Mouse (Mus musculus) left cerebral cortex, adult 9 months (tissue): ENCODE data around the gene Dennd2c.
"Not testable (repeated sequence)": the region's sequence is repeated elsewhere in the genome, so short reads cannot be mapped to it uniquely, and the experiment has no call there.

Source experiments
- DNase-seq, 2 experiments: peaks; one replicate each; pipeline ENCODE4 v3.0.0; 2022; ENCODE audit warnings: low spot score in 2 of 2

Dennd2c gene

DNA sequence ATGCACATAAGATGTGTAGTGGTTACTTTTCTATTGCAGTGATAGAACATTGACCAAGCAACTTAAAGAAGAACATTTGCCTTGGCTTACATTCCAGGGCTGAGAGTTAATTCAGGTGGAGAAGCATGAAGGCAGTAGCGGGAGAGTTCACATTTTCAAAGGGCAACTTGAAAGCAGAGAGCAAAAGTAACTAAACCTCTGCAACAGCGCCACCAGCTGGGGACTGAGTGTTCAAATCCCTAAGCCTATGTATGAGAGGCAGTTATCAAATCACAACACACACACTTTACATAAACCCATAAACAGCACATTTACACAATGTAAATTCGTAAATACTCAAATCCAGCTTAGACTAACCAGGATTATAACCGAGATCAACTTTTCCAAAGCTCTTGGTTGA, 67.4 kb downstream of the Dennd2c start:
- DNase-seq, result peak; percentile 5 to 81

- DNase-seq, result peak; percentile 93 to 99
Observed at GRCm38 (mm10) chr3:103171505-103172267, 69.3 kb downstream of the Dennd2c start, which contains the start of gene Bcas2. Bcas2 (plus strand) TSS chr3:103171655.

DNA sequence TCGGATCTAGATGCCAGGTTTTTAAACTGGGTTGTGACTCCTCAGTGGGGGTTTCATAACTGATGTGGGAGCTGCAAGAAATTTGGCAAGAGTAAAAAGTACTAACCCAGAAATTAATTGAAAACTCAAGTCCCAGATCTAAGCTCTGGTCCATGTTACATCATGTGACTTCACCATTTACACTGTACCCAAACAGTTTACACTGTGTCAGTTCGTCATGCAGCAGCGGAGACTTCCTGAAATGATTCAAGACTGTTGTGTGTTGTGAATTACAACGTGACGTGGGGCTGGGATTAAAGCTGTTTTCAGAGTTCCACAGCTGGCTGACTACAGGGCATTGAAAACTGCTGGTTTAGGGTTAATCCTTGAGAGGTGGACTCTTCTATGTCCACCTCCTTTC, 70.2 kb downstream of the Dennd2c start:
- no peak for DNase-seq

DNA sequence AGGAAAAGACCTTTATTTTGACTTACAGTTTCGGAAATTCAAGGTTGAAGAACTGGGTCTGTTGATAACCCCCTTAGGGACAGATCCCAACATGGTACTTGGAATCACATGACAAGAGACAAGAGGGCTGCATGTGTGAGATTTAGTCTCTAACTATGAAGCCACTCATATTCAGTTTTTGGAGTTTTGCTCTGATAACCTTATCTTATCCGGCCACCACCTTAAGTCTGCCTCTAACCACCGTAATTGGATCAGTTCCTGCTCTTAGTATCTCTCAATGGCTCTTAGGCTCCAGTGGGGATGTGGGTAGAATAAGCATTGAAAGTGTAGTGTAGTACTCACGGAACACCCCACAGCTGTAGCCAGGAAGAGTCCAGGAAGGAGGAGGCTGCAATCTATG, 74.3 kb downstream of the Dennd2c start:
- no peak for DNase-seq

GRCm38 (mm10) chr3:103179527-103179926, 77.1 kb downstream of the Dennd2c start:
- no peak for DNase-seq

DNA sequence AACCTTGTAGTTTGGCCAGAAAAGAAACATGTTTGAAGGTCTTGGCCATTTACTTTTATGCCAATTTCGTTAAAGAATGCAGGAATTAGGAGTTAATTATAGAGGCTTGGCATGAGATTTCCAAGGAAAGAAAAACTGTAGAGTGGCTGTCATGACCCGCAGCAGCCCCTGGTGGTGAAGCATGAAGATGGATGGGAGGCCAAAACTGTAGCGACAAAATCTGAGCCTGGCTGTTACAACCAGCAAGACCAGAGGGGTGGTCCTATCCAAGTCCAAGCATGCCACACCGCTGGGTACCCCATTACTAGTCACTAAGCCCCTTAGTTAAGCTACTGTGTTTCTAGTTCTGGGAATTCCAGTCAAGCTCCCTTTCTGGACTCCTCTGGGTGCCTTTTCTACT, 78.8 kb downstream of the Dennd2c start:
- DNase-seq, result no peak

- DNase-seq, result no peak
Observed at GRCm38 (mm10) chr3:103182821-103183220, 80.4 kb downstream of the Dennd2c start.

GRCm38 (mm10) chr3:103184467-103184866, 82.1 kb downstream of the Dennd2c start:
- DNase-seq, result not testable (repeated sequence)

DNA sequence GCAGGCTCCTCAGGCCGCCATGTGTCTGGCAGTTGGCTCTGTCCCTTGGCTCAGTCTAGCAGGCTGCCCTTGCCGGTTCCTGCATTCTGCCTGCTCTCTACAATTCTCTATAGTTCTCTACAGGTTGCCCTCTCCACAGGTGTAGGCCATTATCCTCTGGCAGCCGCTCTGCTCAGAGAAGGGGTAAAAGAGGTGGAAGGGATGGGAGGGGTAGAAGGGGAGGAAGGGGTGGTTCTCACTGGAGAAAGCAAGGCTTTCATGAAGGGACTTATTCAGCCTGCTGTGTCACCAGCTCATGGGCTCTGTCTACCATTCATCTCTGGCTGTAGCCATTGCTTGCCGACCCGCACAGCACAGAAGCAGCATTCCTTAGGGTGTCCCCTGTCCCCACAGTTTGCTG, 86.0 kb downstream of the Dennd2c start:
- no peak for DNase-seq

DNA sequence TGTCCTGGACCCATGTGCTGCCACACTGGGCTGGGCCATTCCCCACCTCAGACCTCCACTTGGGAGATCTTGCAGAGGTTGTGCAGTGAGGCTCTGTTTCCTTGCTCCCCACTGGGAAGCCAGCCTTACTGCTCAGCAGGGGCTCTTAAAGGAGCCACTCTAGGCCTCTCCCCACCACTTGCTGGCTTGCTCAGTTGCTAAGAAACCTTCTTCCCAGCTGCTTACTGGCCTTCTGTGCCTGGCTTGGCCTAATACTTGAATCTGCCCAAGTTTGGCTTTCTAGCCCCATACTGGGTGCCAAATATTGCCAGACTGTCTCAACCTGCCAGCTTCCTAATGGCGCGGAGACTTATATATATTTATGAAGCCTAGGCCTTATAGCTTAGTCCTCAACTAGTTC, 86.5 kb downstream of the Dennd2c start:
- no peak for DNase-seq

- no peak for DNase-seq
Observed at GRCm38 (mm10) chr3:103192161-103192560, 89.8 kb downstream of the Dennd2c start.

- no peak for DNase-seq
Observed at GRCm38 (mm10) chr3:103193186-103193585, 90.8 kb downstream of the Dennd2c start.

DNA sequence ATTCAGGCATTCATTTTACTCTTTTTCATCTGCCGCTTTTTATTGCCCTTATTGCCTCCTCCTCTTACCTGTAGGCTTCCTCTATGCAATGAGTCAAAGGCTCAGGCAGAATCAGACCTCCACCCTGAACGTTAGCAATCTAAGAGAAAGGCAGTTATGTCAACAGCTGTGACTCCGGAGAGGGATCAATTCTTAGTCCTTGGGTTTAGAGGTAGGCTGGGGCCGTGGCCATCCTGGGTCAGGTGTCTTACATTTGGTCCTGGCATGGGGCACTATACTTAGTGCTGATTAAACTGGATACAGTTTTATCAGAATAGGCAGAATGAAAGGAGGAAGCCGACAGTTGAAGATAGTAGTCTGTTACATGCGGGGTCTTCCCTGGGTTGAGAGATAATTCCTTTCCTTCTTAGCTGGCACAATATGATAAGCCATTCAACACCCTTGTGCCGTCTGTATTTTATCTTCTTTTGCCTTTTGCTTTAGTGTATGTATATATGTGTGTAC, 94.0 kb downstream of the Dennd2c start:
- no peak for DNase-seq

DNA sequence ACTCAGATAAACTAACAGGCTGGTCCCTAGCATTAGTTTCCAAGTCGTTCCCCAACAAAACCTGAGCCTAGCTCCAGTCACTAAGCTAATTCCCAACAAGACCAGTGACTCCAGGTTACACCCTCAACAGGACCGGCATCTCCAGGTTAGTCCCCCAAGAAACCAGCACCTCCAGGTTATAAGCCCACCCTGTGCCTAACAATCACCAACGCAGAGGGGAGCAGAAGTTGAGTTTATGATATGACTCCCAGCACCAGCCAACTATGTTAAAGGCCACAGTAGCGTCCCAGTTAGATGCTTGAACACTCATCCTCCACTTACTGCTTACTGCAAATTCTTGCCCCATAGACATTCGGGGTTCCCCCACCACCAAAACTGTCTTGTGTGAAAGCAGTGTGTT, 97.0 kb downstream of the Dennd2c start:
- DNase-seq, result no peak

DNA sequence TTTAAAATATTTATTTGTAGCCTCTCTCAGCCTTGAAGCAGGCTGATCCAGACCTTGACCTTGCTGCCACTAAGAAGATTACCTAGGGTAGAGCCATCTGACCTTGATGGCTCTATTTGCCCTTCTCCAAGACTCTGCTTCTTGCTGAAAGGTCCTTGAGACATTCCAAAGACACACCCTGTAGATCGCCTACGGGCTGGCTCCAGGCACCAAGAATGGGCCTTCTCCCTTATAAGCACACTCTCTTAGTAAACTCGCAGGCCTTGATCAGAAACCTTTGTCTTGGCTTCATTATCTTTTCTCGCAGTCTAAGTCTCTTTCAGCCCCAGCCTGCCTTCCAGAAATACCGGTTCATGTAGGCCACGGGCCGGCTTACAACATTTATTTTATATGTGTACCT, 98.7 kb downstream of the Dennd2c start:
- DNase-seq, result not testable (repeated sequence)

DNA sequence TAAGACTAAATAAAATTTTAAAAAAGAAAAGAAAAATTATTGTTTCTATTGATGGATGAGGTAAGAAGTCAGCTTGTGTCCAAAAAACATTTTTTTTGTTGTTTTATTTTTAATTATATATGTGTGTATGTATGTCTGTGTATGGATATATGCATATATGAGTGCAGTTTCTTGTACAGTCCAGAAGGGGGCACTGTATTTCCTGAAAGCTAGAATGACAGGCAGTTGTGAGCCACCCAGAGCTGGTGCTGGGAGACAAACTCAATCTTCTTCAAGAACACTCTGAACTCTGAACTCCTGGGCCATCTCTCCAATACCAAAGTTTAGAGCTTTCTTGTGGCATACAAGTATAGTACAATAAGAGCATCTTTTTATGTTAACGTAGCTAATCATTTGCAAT, 101.2 kb downstream of the Dennd2c start:
- no peak for DNase-seq

DNA sequence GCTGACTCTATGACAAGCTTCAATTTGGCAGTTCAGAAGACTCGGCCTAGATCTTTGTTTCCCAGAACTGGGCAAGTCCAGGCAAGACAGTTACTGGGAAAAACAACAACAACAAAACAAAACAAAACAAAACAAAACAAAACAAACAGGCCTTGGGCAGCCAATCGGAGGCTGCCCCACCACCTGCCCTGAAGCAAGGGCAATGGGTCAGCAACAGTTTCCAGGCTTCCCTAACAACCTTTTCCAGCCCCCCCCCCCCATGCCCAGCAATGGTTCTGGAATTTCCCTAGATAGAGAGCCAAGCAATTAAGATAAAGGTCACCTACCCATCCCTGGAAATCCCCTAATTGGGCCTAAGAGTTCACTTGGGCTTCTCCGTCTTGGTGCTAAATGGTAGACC, 102.0 kb downstream of the Dennd2c start:
- DNase-seq, result no peak

DNA sequence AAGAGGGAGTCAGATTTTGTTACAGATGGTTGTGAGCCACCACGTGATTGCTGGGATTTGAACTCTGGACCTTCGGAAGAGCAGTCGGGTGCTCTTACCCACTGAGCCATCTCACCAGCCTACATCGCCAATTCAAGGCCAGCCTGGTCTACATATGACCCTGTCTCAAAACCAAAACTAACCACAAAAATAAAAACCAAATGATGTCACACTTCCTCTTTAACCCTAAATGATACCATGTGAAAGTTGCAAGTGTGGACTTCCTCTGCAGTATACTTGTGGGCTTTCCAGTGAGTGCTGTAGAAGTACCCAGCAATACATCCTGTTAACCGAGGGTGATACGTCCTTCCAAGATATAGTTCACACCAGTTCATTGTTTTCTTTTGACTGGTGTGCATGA, 104.0 kb downstream of the Dennd2c start:
- no peak for DNase-seq

GRCm38 (mm10) chr3:103207749-103208148, 105.3 kb downstream of the Dennd2c start:
- no peak for DNase-seq

GRCm38 (mm10) chr3:103208237-103208636, 105.8 kb downstream of the Dennd2c start:
- no peak for DNase-seq

DNA sequence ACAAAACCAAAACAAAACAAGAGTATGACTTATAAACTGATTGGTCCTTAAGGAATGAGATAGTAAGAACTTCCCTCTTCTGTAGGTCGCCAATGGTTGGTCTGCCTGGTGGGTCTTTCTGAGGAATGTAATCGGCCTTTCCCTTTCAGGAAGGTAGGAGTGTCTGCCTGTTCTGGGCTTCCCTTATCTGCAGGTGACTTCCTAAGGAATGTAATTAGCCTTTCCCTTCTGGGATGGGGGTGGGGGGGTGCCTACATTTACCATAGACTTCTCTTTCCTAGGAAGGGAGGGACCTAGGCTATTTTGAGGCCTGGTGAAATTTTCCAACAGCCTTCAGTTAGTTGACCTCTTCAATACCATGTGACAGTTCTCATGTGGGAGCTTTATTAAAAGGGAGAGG, 108.7 kb downstream of the Dennd2c start:
- DNase-seq, result no peak

GRCm38 (mm10) chr3:103212142-103212541, 109.7 kb downstream of the Dennd2c start:
- no peak for DNase-seq

DNA sequence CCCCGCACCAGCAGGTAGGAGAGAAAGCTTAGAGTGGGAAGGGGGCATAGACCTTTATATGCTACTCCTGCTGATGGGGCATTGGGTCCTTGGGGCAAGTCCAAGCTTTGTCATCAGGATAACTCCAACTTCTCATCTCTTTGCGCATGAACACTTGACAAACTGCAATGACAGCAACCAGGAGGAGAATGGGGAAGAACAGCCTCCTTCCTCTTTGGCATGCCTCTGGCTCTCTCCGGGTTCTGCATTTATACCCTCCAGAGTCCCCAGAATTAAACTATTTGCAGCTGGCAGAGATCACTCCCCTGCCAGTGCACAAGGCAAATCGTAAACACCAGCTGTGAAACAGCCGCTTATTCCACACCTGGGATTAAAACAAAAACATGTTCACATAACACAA, 111.1 kb downstream of the Dennd2c start:
- DNase-seq, result no peak
